Mouse (Mus musculus) liver, embryonic 14.5 days (tissue): ENCODE measurements at regions not wholly inside any gene's neighbourhood (a gene's known extent, or its start where the extent isn't known, plus 50 kb on each side); places are given as distances from the start of the nearest gene placed in this dataset.

Experiments used
- ATAC-seq: fragments of 200-750 bp; cut with Nextera tagmentation; 2 replicates; pipeline ENCODE4 v1.8.0; 2017; ENCODE audit warnings: moderate number of reproducible peaks, mild to moderate bottlenecking, moderate library complexity; ENCODE audit not compliant: insufficient read depth
- DNase-seq, 3 experiments: peaks; one replicate each; pipeline ENCODE4 v3.0.0-alpha.2; 2012 to 2013; ENCODE audit warnings: low read depth in 3 of 3, low spot score in 3 of 3
- H3K27ac ChIP-seq: fragments of 300-500 bp; sonication (generic); 2 replicates; pipeline ENCODE4 v1.5.1; 2014; ENCODE audit warnings: moderate library complexity, mild to moderate bottlenecking, control low read depth, inconsistent platforms
- H3K27me3 ChIP-seq: fragments of 300-500 bp; sonication (generic); 2 replicates; pipeline ENCODE4 v1.6.1; 2014; ENCODE audit warnings: mild to moderate bottlenecking, low read length, moderate library complexity; ENCODE audit not compliant: control insufficient read depth, insufficient read depth
- H3K36me3 ChIP-seq: fragments of 300-500 bp; sonication (generic); replicated peaks from 2 replicates; pipeline ENCODE4 v1.6.1; 2014; ENCODE audit warnings: low read depth; ENCODE audit not compliant: control insufficient read depth, insufficient read depth
- H3K4me1 ChIP-seq, 2 experiments: fragments of 200-500 bp in 1 of 2; fragments of 300-500 bp in 1 of 2; sonication (generic) in 1 of 2; replicated peaks; 2 replicates each; pipeline ENCODE4 v1.6.1; 2012 to 2014; ENCODE audit warnings: antibody characterized with exemption in 1 of 2, inconsistent platforms in 1 of 2, low read length in 1 of 2; ENCODE audit not compliant: control insufficient read depth in 2 of 2, insufficient read depth in 2 of 2
- H3K4me2 ChIP-seq: fragments of 300-500 bp; sonication (generic); 2 replicates; pipeline ENCODE4 v1.6.1; 2014; ENCODE audit warnings: low read depth, mild to moderate bottlenecking, control low read depth, moderate library complexity
- H3K4me3 ChIP-seq, 2 experiments: fragments of 200-500 bp in 1 of 2; fragments of 300-500 bp in 1 of 2; sonication (generic) in 1 of 2; 2 replicates each; pipeline ENCODE4 v1.5.1; 2012 to 2014; ENCODE audit warnings: low read depth in 2 of 2, low read length in 2 of 2, mild to moderate bottlenecking in 2 of 2, control low read depth in 1 of 2, inconsistent platforms in 1 of 2, moderate library complexity in 1 of 2; ENCODE audit not compliant: insufficient read depth in 1 of 2
- H3K9ac ChIP-seq: fragments of 300-500 bp; sonication (generic); replicated peaks from 2 replicates; pipeline ENCODE4 v1.6.1; 2014; ENCODE audit warnings: mild to moderate bottlenecking, control low read depth, moderate library complexity
- H3K9me3 ChIP-seq: fragments of 300-500 bp; sonication (generic); 2 replicates; pipeline ENCODE4 v1.6.1; 2016; ENCODE audit warnings: low read length, mixed read lengths; ENCODE audit not compliant: control insufficient read depth
- CTCF ChIP-seq: IDR thresholded peaks from 2 replicates; pipeline ENCODE4 v1.5.1; 2016; ENCODE audit warnings: antibody characterized with exemption, low read depth, control low read depth
- EP300 ChIP-seq: IDR thresholded peaks from 2 replicates; pipeline ENCODE4 v1.6.1; 2016; ENCODE audit warnings: antibody characterized with exemption, low read depth
- WGBS: fragments of 180-500 bp; shearing (Covaris S2); extraction: QIAGEN DNeasy Blood & Tissue Kit; methylation state at CpG from one replicate; pipeline ENCODE4 v1.1.7; 2014; ENCODE audit not compliant: insufficient replicate concordance; 5-methylcytosine and 5-hydroxymethylcytosine counted together

GRCm38 (mm10) chr7:134569247-134569646 is 101.2 kb upstream of the Dock1 start:
- Histone ChIP-seq H3K9ac (no peak overlapping the region), H3K27me3 (no peaks in the 10 kb centered on the region), H3K4me1 (no peaks in the 10 kb centered on the region), H3K36me3 (no peaks in the 10 kb centered on the region), H3K4me3 (no peak overlapping the region), H3K27ac (no peak overlapping the region), H3K4me2 (no peak overlapping the region), H3K9me3 (no peaks in the 10 kb centered on the region)
- WGBS, result 64% methylated on average over 3 of the region's 3 CpGs
- DNase-seq (no peak), ATAC-seq (no peak)
- TF ChIP-seq EP300, result no peak
- no peak for TF ChIP-seq CTCF

- no peak overlapping the region for H3K9ac ChIP-seq
- WGBS, result 69% methylated on average over 5 of the region's 5 CpGs
- no peaks in the 10 kb centered on the region for H3K36me3 ChIP-seq
- no peak overlapping the region for H3K4me3 ChIP-seq
- H3K27me3 ChIP-seq, result no peaks in the 10 kb centered on the region
- no peaks in the 10 kb centered on the region for H3K4me1 ChIP-seq
- H3K4me2 ChIP-seq, result no peak overlapping the region
- H3K27ac ChIP-seq, result no peak overlapping the region
- no peak for ATAC-seq
- no peaks in the 10 kb centered on the region for H3K9me3 ChIP-seq
- TF ChIP-seq CTCF (no peak), EP300 (no peak)
- no peak for DNase-seq
Measured at GRCm38 (mm10) chr7:134570176-134570810, 100.2 kb upstream of the Dock1 start.

- no peak for DNase-seq
- Histone ChIP-seq H3K9ac (no peak overlapping the region), H3K4me2 (no peak overlapping the region), H3K9me3 (no peaks in the 10 kb centered on the region), H3K4me3 (no peak overlapping the region), H3K27me3 (no peaks in the 10 kb centered on the region), H3K4me1 (no peaks in the 10 kb centered on the region), H3K36me3 (no peaks in the 10 kb centered on the region), H3K27ac (no peak overlapping the region)
- TF ChIP-seq CTCF, result no peak
- no peak for TF ChIP-seq EP300
- ATAC-seq, result no peak
Measured at GRCm38 (mm10) chr7:134581746-134582145, 88.7 kb upstream of the Dock1 start.

DNA sequence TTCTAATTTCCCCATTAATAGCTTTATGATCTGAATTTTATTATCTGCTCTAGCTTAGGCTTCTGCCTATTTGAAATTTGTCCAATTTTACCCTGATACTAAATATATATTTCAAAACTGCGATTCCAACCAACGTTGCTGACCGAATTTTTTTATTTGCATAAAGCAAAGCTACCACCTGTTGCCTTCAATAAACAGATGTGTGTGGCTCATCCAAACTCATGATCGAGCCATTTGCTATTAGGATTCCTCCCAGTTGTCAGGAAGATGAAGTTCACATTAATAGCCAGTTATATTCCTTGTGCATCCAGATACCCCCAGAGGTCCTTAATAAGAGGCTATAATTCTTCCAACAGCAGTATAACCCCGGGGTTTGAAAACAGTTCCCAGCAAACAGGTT is 85.0 kb upstream of the Dock1 start:
- TF ChIP-seq CTCF (no peak), EP300 (no peak)
- 58% methylated on average over 5 of the region's 5 CpGs for WGBS
- no peaks in the 10 kb centered on the region for H3K27me3 ChIP-seq
- ATAC-seq, result no peak
- H3K9me3 ChIP-seq, result no peaks in the 10 kb centered on the region
- no peak overlapping the region for H3K4me2 ChIP-seq
- no peak overlapping the region for H3K9ac ChIP-seq
- no peaks in the 10 kb centered on the region for H3K36me3 ChIP-seq
- H3K27ac ChIP-seq, result no peak overlapping the region
- H3K4me1 ChIP-seq, result no peaks in the 10 kb centered on the region
- DNase-seq, result no peak
- no peak overlapping the region for H3K4me3 ChIP-seq

GRCm38 (mm10) chr7:134586990-134587389 is 83.5 kb upstream of the Dock1 start:
- H3K27ac ChIP-seq, result no peak overlapping the region
- TF ChIP-seq EP300 (no peak), CTCF (no peak)
- no peak overlapping the region for H3K4me2 ChIP-seq
- no peaks in the 10 kb centered on the region for H3K36me3 ChIP-seq
- DNase-seq (no peak), ATAC-seq (no peak)
- H3K9ac ChIP-seq, result no peak overlapping the region
- no peaks in the 10 kb centered on the region for H3K9me3 ChIP-seq
- no peaks in the 10 kb centered on the region for H3K4me1 ChIP-seq
- WGBS, result 71% methylated on average over 6 of the region's 6 CpGs
- H3K27me3 ChIP-seq, result no peaks in the 10 kb centered on the region
- no peak overlapping the region for H3K4me3 ChIP-seq
